21 mouse cellular contexts compared by ENCODE assay signal in genomic region chr3:83003068-83003467, GRCm38 (mm10). TPM values are rescaled to one million over a fixed set of nuclear protein-coding genes. Genes with fewer than 3 reads are reported as not detected.
"Had no signal": no experiment of that assay in that cellular context is flagged by ENCODE, and none has a peak within 500 bp of the region (broad histone marks: within the 10 kb centered on the region; RNA-seq: fewer than 3 reads in every experiment).

No protein-coding gene starts in this region.

- DNase-seq: lung, adult 2 months; lung, postnatal 14 days; lung, postnatal 36 days; right cerebral cortex, postnatal 14 days; thymus, adult 2 months; thymus, postnatal 25 days had no signal

- H3K9ac ChIP-seq: lung, embryonic 15.5 days; midbrain, embryonic 13.5 days; midbrain, embryonic 15.5 days; neural tube, embryonic 12.5 days; stomach, embryonic 15.5 days had no signal

- H3K36me3 ChIP-seq: lung, embryonic 15.5 days; midbrain, embryonic 13.5 days; midbrain, embryonic 15.5 days; neural tube, embryonic 12.5 days; stomach, embryonic 15.5 days had no signal

- H3K27me3 ChIP-seq: lung, embryonic 15.5 days; midbrain, embryonic 13.5 days; midbrain, embryonic 15.5 days; neural tube, embryonic 12.5 days; stomach, embryonic 15.5 days had no signal

- ATAC-seq: lung, postnatal 0 days; midbrain, embryonic 13.5 days; midbrain, embryonic 15.5 days had no signal

- H3K4me1 ChIP-seq: lung, embryonic 15.5 days; megakaryocyte, embryonic 14.5 days; neural tube, embryonic 12.5 days; stomach, embryonic 15.5 days had no signal

- H3K9me3 ChIP-seq: lung, embryonic 15.5 days; megakaryocyte, embryonic 14.5 days; midbrain, embryonic 13.5 days; midbrain, embryonic 15.5 days; neural tube, embryonic 12.5 days; stomach, embryonic 15.5 days had no signal

- H3K27ac ChIP-seq: lung, embryonic 15.5 days; macrophage; midbrain, embryonic 13.5 days; midbrain, embryonic 15.5 days; neural tube, embryonic 12.5 days; stomach, embryonic 15.5 days; stomach, postnatal 0 days had no signal

- H3K4me2 ChIP-seq: lung, embryonic 15.5 days; midbrain, embryonic 11.5 days; midbrain, embryonic 13.5 days; midbrain, embryonic 15.5 days; neural tube, embryonic 12.5 days; stomach, embryonic 15.5 days had no signal

- H3K4me3 ChIP-seq: lung, embryonic 15.5 days; megakaryocyte, embryonic 14.5 days; midbrain, embryonic 13.5 days; midbrain, embryonic 15.5 days; neural tube, embryonic 12.5 days; stomach, embryonic 15.5 days had no signal

RNA-seq across cellular contexts. Expression of gene Fgg, which starts 4.5 kb away (rescaled TPM):
- total RNA-seq: megakaryocyte progenitor cell, adult 5-6 weeks; midbrain, postnatal 0 days; monocyte, adult 5-6 weeks; neutrophil, adult 5-6 weeks had no signal
- polyA plus RNA-seq: macrophage; midbrain, embryonic 11.5 days; neural tube, embryonic 12.5 days had no signal

RNA-seq across cellular contexts. Expression of gene Fga, which starts 22.8 kb away (rescaled TPM):
- total RNA-seq: megakaryocyte progenitor cell, adult 5-6 weeks; midbrain, postnatal 0 days; monocyte, adult 5-6 weeks; neutrophil, adult 5-6 weeks had no signal
- polyA plus RNA-seq: macrophage; midbrain, embryonic 11.5 days; midbrain, embryonic 15.5 days; midbrain, postnatal 0 days had no signal

RNA-seq across cellular contexts. Expression of gene Fgb, which starts 46.6 kb away (rescaled TPM):
- total RNA-seq: megakaryocyte progenitor cell, adult 5-6 weeks; midbrain, postnatal 0 days; monocyte, adult 5-6 weeks; neutrophil, adult 5-6 weeks had no signal
- polyA plus RNA-seq: macrophage; midbrain, embryonic 11.5 days; midbrain, embryonic 15.5 days; midbrain, postnatal 0 days; neural tube, embryonic 12.5 days; spleen, adult 2 months had no signal
